Mouse (Mus musculus) embryonic fibroblast, embryonic 13.5 days (primary cell): ENCODE data around the gene Ywhaq.

Experiments used
- CTCF ChIP-seq: IDR thresholded peaks from 2 replicates; pipeline ENCODE4 v1.5.1; 2011; ENCODE audit warnings: mild to moderate bottlenecking, control low read depth, low read length, moderate library complexity, borderline replicate concordance; ENCODE audit not compliant: insufficient read depth
- POLR2A ChIP-seq: IDR thresholded peaks from 2 replicates; pipeline ENCODE4 v1.6.1; 2011; ENCODE audit warnings: low read depth, mild to moderate bottlenecking, control low read depth, low read length, moderate library complexity

DNA sequence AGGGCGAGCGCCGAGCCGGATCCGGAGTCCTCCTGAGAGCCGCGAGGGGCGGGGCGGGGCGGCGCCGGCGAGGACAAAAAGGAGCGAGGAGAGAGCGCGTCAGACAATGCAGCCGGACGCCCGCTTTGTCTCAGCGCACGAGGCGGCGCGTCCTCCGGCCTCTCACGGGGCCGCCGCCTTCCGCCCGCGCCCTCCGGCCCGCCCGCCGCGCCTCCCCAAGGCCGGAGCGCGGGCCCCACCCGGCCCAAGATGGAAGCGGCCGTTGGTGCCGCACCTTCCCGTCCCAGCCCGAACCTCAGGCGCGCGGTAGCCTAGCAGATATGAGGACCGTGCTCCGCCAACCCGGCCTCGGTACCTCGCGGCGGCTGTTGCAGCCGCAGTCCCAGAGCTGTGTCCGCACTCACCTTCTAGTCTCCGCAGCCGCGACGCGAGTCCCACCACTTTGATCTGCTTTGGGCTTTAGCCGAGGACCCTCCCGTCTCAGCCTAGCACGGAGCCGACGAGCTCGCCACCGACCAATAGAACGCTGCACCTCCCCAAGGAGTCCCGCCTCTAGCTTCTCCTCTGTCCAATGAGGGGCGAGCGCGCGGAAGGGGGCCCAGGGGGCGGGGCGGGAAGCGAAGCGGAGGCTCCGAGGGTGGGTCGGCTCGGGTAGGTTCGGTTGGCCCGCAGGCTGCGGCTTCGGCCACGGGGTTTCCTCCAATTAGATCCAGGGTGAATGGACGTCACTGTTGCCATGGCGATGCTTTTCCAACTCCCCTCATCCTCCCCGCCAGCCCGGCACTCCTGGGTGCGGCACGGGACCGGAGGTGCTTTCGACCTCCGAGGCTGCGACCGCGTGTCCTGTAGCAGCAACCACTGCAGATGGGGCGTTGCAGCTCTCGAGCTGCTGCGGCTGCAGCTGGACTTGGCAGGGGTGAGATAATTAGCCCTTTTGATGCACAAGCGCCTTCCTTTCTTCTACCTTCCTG lies at the start of gene Ywhaq:
- TF ChIP-seq CTCF: no peak
- TF ChIP-seq POLR2A: peak; percentile 97
